Mouse (Mus musculus): ENCODE measurements around the gene Slc48a1.

Slc48a1 gene

DNA sequence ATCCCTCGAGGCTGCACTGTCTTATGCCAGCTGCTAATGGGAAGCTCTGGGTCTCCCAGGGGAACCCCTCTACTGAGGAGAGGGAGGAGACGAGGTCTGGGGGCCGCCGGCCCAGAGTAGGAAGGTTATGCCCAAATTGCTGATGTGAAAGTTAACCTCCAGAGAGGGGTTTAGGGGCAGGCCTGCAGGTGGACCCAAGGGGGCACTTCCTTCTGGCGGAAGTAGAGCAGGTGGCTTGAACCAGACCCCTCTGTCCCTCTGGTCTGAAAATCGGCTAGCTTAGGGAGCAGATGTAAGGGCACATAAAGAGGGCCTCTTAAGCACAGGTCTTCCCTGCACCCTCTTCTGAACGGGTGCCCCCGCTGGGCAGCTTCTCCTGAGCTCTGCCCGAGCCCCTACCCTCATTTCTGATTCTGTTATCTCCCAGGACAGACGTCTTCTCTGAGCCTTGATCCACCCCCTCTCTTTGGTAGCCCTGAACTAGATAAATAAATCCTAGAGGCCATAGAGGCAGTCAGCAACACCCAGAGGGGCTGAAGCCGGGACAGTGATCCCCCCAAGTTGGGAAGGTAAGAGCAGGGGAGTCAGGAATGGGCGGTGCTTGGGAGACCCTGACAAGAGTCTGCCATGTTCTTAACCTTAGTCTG is 47.7 kb downstream of the Slc48a1 start:
- DNase-seq (ENCODE audit: low read depth, low spot score), result no peak

DNA sequence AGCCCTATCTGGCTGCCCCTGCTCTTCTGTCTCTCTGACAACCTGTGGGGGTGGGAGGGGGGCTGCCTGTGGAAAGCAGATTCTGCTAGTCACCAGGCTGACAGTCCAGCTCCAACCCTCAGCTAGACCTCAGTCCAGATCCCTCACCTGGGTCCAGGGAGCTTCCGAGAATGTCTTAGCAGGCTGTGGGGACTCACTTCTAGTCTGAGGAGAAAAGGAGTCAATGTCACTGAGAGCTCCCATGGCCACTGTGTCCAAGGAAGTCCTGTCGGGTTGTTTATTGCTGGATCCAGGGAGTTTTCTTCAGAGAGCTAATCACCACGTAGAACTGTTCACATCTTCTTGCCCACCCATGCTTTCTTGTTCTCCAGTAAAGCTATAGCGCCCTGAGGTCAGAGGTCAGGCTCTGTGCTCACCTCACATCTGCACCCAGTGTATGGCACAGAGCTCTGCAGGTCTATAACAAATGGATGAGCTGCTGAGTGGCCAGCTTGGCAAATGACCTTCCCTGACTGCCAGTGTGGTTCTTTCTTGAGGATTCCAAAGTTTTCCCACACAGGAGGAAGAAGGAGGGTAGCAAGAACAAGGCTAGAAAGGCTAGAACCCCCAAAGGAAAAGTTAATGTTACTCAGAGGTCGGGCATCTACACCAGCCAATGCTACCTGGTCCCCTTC is 48.4 kb downstream of the Slc48a1 start:
- DNase-seq (ENCODE audit: low read depth, low spot score), result no peak

DNA sequence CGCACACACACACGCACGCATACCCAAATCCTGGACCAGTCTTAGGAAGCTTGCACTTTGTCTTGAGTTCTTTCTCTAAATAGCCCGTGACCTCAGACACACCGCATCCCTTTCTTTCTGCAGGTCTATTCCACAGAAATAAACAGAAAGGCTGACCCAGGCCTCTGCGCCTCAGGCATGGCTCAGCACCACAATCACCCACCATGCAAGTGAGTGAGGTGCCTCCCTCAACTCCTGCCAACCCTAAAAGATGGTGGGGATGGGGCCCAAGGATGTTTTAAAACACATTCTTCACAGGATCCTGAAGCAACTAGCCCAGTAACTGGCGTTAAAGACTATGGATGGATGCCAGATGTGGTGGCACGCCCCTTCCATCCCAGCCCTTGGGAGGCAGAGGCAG is 49.1 kb downstream of the Slc48a1 start:
- no peak for DNase-seq (ENCODE audit: low read depth, low spot score)

- DNase-seq (ENCODE audit: low read depth, low spot score), result no peak
Observed at GRCm38 (mm10) chr15:97828221-97828842, 50.0 kb downstream of the Slc48a1 start.

GRCm38 (mm10) chr15:97828901-97829338 is 50.6 kb downstream of the Slc48a1 start:
- no peak for DNase-seq (ENCODE audit: low read depth, low spot score)

- no peak for DNase-seq (ENCODE audit: low read depth, low spot score)
Observed at GRCm38 (mm10) chr15:97829432-97829831, 51.1 kb downstream of the Slc48a1 start.

DNA sequence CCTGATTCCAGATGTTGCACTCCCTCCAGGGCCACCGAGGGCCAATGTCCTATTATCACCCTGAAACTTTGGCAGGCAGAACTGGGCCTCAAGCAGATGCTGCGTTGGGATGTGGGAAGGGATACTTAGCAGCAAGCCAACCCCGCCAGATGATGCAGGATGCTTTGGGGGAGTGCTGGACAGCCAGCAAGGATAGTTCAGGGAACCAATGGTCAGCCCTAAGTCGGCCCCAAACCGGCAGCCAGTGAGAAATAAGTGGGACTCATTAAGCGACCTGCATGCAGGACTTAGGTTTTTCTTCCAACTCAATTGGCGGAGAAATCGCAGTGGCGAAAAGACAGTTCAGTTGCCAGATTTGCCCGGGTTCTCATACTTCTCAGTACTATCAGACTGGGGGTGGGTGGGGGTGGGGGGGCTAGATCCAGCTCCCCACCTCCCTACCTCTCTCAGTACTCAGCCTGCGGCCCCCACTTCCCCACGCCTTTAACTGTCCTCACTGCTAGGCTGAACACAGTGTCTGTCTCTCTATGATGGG is 52.0 kb downstream of the Slc48a1 start:
- no peak for DNase-seq (ENCODE audit: low read depth, low spot score)

DNA sequence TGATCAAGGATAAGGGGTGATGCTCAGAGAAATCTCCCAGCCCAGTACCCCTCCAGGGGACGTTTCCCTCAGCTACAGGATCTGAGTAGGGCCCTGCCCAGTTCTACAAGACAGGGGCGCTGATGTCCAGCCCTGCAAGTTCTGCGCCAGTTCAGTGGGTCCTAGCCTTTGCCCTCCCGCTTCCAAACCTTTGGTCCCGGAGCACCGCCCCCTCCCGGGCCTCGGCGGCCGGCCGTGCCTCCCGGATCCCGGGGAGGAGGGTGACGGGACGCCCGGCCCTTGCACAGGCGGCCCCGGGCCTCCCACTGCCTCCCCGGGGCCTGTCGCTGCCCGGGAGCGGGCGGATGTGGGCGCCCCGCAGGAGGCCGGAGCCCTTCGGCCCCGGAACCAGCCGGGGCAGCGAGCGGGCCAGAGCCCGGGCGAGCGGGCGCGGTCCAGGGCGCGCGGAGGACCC is 52.5 kb downstream of the Slc48a1 start:
- DNase-seq (ENCODE audit: low read depth, low spot score), result no peak

- peak; percentile 45 for DNase-seq (ENCODE audit: low read depth, low spot score)
Observed at GRCm38 (mm10) chr15:97831242-97831986, 53.1 kb downstream of the Slc48a1 start.

- DNase-seq (ENCODE audit: low read depth, low spot score), result no peak
Observed at GRCm38 (mm10) chr15:97831987-97832640, 53.8 kb downstream of the Slc48a1 start.

GRCm38 (mm10) chr15:97832764-97833479 is 54.6 kb downstream of the Slc48a1 start:
- DNase-seq (ENCODE audit: low read depth, low spot score), result no peak

DNA sequence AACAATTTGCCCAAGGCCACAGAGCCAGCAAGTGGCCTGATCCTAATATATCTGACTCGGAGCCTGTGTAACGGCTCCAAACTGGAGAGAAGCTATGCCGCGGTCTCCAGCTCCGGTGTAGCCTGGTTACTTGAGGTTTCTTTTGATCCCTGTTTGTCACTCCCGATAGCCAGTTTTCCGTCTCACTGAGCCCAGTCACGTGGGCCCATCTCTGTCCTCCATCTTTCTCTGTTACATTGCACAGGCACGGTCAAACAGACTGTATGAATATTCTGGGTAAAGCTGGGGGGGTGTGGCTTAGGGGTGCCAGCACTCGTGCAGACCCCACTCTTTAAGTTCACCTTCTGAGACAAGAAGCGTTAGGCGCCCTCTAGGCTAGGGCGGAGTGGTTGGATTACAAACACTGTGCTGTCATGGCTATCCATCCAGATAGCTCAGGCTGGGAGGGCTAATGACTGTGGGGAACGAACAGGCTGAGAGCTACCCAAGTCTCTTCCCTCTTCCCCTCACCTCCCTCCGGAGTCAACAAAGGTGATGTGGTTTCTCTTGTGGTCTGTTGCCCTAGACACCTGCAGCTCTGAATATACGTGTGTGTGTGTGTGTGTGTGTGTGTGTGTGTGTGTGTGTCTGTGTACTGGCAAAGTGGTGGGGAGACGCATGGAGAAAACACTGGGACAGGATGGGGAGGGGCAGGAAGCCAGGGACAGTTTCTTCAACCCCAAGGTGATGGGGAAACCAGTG is 58.0 kb downstream of the Slc48a1 start:
- no peak for DNase-seq (ENCODE audit: low read depth, low spot score)

DNA sequence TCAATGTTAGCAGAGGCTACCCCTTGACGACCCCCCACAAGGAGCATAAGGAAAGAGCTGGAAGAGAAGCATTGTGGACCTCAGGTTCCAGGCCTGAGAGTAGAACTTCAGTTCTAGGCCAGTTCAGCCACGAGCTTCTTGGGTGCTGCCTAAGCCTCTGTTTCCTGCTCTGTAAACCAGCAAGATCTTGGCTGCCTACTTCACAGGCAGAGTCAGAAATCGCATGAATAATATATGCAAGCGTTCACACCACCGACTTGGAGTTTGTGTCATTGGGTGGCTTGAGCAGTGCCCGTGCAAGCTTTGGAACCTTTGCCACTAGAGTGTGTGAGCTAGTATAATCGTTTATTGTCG is 58.6 kb downstream of the Slc48a1 start:
- no peak for DNase-seq (ENCODE audit: low read depth, low spot score)

DNA sequence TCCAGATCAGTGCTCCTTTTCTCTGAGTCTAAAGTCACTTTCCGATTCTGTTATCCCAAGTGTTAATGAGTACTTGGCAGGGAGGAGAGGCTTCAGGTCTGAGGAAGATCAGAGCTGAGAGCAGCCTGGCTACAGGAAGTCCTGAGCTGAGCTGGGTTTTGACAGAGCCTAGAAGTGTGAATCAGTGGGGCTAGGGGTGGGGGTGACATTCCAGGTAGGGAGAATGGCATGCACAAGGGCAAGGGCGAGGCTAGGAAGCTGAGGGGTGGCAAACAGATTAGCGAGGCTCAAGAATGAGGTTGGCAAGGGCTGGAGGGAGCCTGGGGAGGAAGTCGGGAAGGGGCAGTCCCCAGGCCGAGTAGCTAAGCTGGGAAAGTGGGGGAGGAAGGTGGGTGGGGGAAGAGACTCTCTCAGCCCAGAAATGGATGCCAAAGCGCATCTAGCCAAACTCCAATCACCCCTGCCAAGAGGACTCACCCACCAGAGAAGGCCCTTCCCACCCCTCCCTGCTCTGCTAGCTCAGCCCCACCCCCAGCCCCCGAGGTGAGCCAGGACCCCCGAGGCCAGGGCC is 59.3 kb downstream of the Slc48a1 start:
- no peak for DNase-seq (ENCODE audit: low read depth, low spot score)

GRCm38 (mm10) chr15:97838395-97838794 is 60.1 kb downstream of the Slc48a1 start:
- DNase-seq (ENCODE audit: low read depth, low spot score), result no peak

DNA sequence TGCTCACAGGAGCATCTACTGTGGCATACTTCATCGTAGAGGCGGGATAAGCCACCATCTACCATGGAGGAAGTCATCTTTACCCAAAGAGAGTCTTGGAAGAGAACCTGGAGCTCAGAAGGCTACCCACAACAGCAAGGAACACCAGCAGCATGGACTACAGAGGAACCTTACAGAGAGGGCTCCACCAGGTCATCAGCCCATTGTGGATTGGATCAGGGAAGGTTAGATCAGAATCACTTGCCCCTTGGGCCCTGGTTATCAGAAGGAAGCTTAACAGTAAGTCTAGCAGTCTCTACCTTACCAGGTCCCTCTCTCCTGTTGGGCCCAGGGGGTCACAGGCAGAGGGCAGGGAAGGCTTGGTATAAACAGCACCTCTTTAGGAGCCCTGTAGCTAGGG is 60.7 kb downstream of the Slc48a1 start:
- no peak for DNase-seq (ENCODE audit: low read depth, low spot score)

DNA sequence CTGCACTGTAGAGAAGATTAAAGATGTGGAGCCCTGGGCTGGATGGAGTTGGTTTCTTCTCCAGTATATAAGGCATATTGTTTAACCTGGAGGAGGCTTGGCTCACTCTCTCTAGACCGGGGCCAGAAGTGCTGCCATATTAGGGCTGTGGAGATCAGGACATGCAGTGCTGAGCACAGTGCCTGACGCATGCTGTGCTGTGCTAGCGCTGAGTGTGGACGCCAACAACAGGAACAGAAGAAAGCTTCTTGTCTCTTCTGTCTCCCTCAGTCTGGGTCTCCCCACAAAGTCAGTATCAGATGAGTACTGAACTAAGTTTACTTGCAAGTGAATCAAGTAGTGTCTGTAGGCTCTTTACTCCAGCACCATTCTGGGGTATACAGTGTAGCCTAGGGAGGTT is 61.2 kb downstream of the Slc48a1 start:
- no peak for DNase-seq (ENCODE audit: low read depth, low spot score)

- no peak for DNase-seq (ENCODE audit: low read depth, low spot score)
Observed at GRCm38 (mm10) chr15:97839991-97840455, 61.7 kb downstream of the Slc48a1 start.

GRCm38 (mm10) chr15:97840781-97841180 is 62.5 kb downstream of the Slc48a1 start:
- DNase-seq (ENCODE audit: low read depth, low spot score), result no peak

DNA sequence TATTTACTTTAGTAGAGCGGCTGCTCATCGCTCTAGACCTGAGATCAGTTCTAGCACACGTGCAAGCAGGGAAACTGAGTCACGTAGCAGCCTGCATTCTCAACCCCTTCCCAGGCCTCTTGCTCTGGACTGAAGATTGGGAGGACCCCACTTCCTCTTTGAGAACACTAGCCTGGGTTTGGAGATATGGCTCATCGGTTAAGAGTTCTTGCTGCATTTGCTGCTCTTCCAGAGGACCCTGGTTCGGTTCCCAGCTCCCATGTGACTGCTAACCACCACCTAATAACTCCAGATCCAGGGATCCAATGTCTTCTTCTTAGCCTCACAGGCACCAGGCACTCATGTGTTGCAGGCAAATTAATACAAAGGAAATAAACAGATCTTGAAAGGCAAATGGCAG is 63.1 kb downstream of the Slc48a1 start:
- no peak for DNase-seq (ENCODE audit: low read depth, low spot score)
